9 mouse cellular contexts compared by ENCODE assay signal in the genomic region with DNA sequence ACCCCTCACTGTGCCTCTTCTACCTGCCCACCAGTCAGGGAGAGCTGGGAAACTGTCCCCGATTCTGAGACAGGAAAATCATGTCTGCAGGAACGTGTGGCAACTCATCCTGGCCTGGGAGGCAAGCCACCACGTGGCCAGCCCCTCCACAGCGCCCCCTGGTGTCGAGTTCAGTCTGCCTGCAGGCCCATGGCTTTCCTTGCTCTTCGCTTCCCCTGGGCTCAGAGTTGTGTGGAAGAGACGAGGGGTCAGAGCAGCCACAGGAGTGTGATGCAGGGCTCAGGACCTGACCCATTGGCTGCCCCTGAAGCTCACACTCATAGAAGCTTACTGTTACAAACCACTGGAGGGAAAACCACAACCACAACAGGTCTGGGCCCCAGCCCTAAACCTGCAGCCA. TPM values are rescaled to one million over a fixed set of nuclear protein-coding genes. Genes with fewer than 3 reads are reported as not detected.
DNase-seq lines count a peak whose midpoint lies in the region; ATAC-seq and TF ChIP-seq lines count a peak whose summit lies in the region.
"Had no signal": no experiment of that assay in that cellular context is flagged by ENCODE, and none has a peak within 500 bp of the region (broad histone marks: within the 10 kb centered on the region; RNA-seq: fewer than 3 reads in every experiment).

No protein-coding gene starts in this region.

- no peaks in the 10 kb centered on the region for H3K36me3 ChIP-seq in intestine, embryonic 15.5 days

- no peaks in the 10 kb centered on the region for H3K27me3 ChIP-seq in intestine, embryonic 15.5 days (replicated peaks)
- H3K27me3 ChIP-seq: limb, embryonic 13.5 days had no signal

- TF ChIP-seq CTCF in gastrocnemius, adult 2 months (IDR thresholded peaks at IDR 0.05): peak; percentile 93

- intact Hi-C loops in gastrocnemius, adult 2 months (cut with DNase I): loop anchor here (1.0 kb wide), 1 partner anchor 21 kb away; no protein-coding TSS in a partner anchor

- peak; percentile 65 for DNase-seq in MN1 (ENCODE audit: low spot score)
- peak; percentile 46 for DNase-seq in cerebellum, adult 8-10 months
- DNase-seq in gastrocnemius, adult 2 months: peak; percentile 91
- DNase-seq in lung, postnatal 14 days: peak; percentile 91
- peak; percentile 56 for DNase-seq in skeletal muscle tissue, adult 2 months (ENCODE audit: low read depth, low spot score)
- DNase-seq in yolk sac, embryonic 10.5 days (ENCODE audit: low spot score): peak; percentile 52

- no peak overlapping the region for H3K9ac ChIP-seq in intestine, embryonic 15.5 days
- H3K9ac ChIP-seq: limb, embryonic 13.5 days had no signal

- 22% methylated on average over 7 of the region's 7 CpGs for WGBS in intestine, embryonic 15.5 days

- peak overlapping the region; percentile 39; the same call in 1 of the 2 replicates for H3K27ac ChIP-seq in gastrocnemius, adult 2 months
- H3K27ac ChIP-seq in intestine, embryonic 15.5 days: no peak overlapping the region
- H3K27ac ChIP-seq: limb, embryonic 13.5 days had no signal

- no peaks in the 10 kb centered on the region for H3K9me3 ChIP-seq in intestine, embryonic 15.5 days
- H3K9me3 ChIP-seq: limb, embryonic 13.5 days had no signal

- peak; percentile 74 for ATAC-seq in CD4-positive, CD25-positive, alpha-beta regulatory T cell, adult 4 months
- peak; percentile 49 for ATAC-seq in intestine, embryonic 15.5 days

- no peak overlapping the region for H3K4me3 ChIP-seq in gastrocnemius, adult 2 months
- H3K4me3 ChIP-seq in intestine, embryonic 15.5 days (replicated peaks): no peak overlapping the region
- H3K4me3 ChIP-seq: limb, embryonic 13.5 days had no signal

- H3K4me1 ChIP-seq in intestine, embryonic 15.5 days (replicated peaks): 0 out of 2 replicates have a peak, but pooled peaks cover 6% of the 10 kb centered on the region

- no peak overlapping the region for H3K4me2 ChIP-seq in intestine, embryonic 15.5 days (replicated peaks)
- H3K4me2 ChIP-seq: limb, embryonic 13.5 days had no signal

RNA-seq across cellular contexts. Expression of a gene that starts 13.5 kb away (rescaled TPM):
- polyA plus RNA-seq in CD4-positive, CD25-positive, alpha-beta regulatory T cell, adult 4 months (2017; shearing (Covaris generic)): 10 to 100 TPM; 32.5 to 37.2 TPM
- total RNA-seq in gastrocnemius, adult 2 months (2021): 10 to 100 TPM in 1 of 2 experiments, 1 to 10 TPM in 1; 5.6 to 14.8 TPM
- 57.2 and 58.3 TPM in 2 replicates for polyA plus RNA-seq in intestine, embryonic 15.5 days (2015; fragmentation: Nextera tagmentation; extraction: Ambion mirVana)

RNA-seq across cellular contexts. Expression of a gene that starts 41.6 kb away (rescaled TPM):
- polyA plus RNA-seq in CD4-positive, CD25-positive, alpha-beta regulatory T cell, adult 4 months (2017; shearing (Covaris generic)): 10 to 100 TPM; 12.8 to 20.0 TPM
- total RNA-seq in gastrocnemius, adult 2 months (2021): 1 to 10 TPM; 4.9 to 5.5 TPM
- 12.6 and 15.0 TPM in 2 replicates for polyA plus RNA-seq in intestine, embryonic 15.5 days (2015; fragmentation: Nextera tagmentation; extraction: Ambion mirVana)
